Mouse (Mus musculus) left cerebral cortex, adult 8-10 months (tissue): Measurements from ENCODE around the gene Cx3cr1. TPM values are rescaled to one million over a fixed set of nuclear protein-coding genes. Genes with fewer than 3 reads are reported as not detected.

ENCODE experiments used
- DNase-seq, 2 experiments: peaks; one replicate each; pipeline ENCODE4 v3.0.0; 2022; ENCODE audit warnings: low spot score in 2 of 2
- total RNA-seq, 4 experiments: library from RNA; stranded (reverse); gene quantifications; 2 replicates each; pipeline ENCODE4 v1.2.4; 2022

Gene Cx3cr1
- total RNA-seq, 4 experiments from 2014 or later, result 33.1 to 69.0 (median 47.4) TPM

GRCm38 (mm10) chr9:119999636-120000035 is 70.0 kb downstream of the Cx3cr1 start:
- no peak for DNase-seq

- no peak for DNase-seq
Measured at GRCm38 (mm10) chr9:119998776-119999175, 70.9 kb downstream of the Cx3cr1 start.

GRCm38 (mm10) chr9:119996080-119996479 is 73.6 kb downstream of the Cx3cr1 start:
- no peak for DNase-seq

GRCm38 (mm10) chr9:119994207-119994606 is 75.5 kb downstream of the Cx3cr1 start:
- no peak for DNase-seq

GRCm38 (mm10) chr9:119993092-119993844 is 76.4 kb downstream of the Cx3cr1 start:
- no peak for DNase-seq

- DNase-seq, result no peak
Measured at GRCm38 (mm10) chr9:119991310-119991709, 78.4 kb downstream of the Cx3cr1 start.

GRCm38 (mm10) chr9:119988304-119988703 is 81.4 kb downstream of the Cx3cr1 start:
- no peak for DNase-seq

- DNase-seq, result no peak
Measured at GRCm38 (mm10) chr9:119985881-119986574, 83.7 kb downstream of the Cx3cr1 start.

GRCm38 (mm10) chr9:119984536-119985011 is 85.1 kb downstream of the Cx3cr1 start, which contains the start of gene Csrnp1:
TSS of gene Csrnp1 (minus strand) at chr9:119984658.
- DNase-seq, result no peak

- DNase-seq, result peak; percentile 73 to 84
Measured at GRCm38 (mm10) chr9:119983585-119984535, 85.8 kb downstream of the Cx3cr1 start.

GRCm38 (mm10) chr9:119982956-119983551 is 86.6 kb downstream of the Cx3cr1 start:
- DNase-seq, result peak in 1 of 2 experiments; percentile 53

- DNase-seq, result peak in 1 of 2 experiments; percentile 48
Measured at GRCm38 (mm10) chr9:119982241-119982811, 87.4 kb downstream of the Cx3cr1 start.

GRCm38 (mm10) chr9:119981183-119982179 is 88.2 kb downstream of the Cx3cr1 start:
- DNase-seq, result peak in 1 of 2 experiments; percentile 62

- DNase-seq, result no peak
Measured at GRCm38 (mm10) chr9:119980770-119981182, 88.9 kb downstream of the Cx3cr1 start.

GRCm38 (mm10) chr9:119979749-119980148 is 89.9 kb downstream of the Cx3cr1 start:
- DNase-seq, result no peak

GRCm38 (mm10) chr9:119978811-119979441 is 90.8 kb downstream of the Cx3cr1 start:
- peak in 1 of 2 experiments; percentile 84 for DNase-seq

- no peak for DNase-seq
Measured at GRCm38 (mm10) chr9:119978151-119978810, 91.4 kb downstream of the Cx3cr1 start.

- no peak for DNase-seq
Measured at GRCm38 (mm10) chr9:119977557-119978060, 92.1 kb downstream of the Cx3cr1 start.
